Mouse (Mus musculus): ENCODE results near the gene Mcrip2. TPM values are rescaled to one million over a fixed set of nuclear protein-coding genes. Genes with fewer than 3 reads are reported as not detected.
A peak's percentile ranks its signal among the peaks of the same experiment; 100 is the strongest.

Mcrip2 gene
- polyA plus RNA-seq, 1 experiment from 2014 or later, result 8.0 TPM

- Histone ChIP-seq H3K4me3 (replicated peaks) (peak within 1 kb of the TSS; percentile 69), H3K36me3 (no peaks in the 10 kb centered on the region)
Observed at GRCm38 (mm10) chr17:25860832-25861703, 7.5 kb downstream of the Mcrip2 start, which contains the start of gene Wdr90. TSS of gene Wdr90 (minus strand) at chr17:25861501.

DNA sequence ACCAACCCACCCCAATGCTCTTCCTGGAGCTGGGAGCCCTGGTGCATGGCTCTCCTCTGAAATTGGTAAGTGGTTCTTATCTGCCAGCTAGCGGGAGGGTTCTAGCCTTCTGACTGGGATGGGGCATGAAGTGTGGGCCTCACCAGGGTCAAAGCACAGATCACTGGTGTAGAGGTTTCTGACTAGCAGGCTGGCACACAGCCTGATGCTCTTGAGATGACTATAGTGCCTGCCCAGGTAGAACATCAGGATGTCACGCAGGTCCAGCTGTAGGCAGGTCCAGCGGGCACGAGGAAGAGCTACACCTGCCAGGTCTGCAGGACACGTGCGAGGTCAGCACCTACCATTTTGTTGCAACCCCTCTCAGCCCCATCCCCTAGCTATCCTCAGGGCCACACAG is 8.3 kb downstream of the Mcrip2 start:
- Histone ChIP-seq H3K27me3 (no peaks in the 10 kb centered on the region), H3K4me1 (replicated peaks) (peaks cover 26% of the 10 kb centered on the region), H3K9ac (replicated peaks) (peak overlapping the region; percentile 88; the same call in 1 of the 2 replicates), H3K27ac (no peak overlapping the region), H3K4me2 (replicated peaks) (peak overlapping the region; percentile 90), H3K9me3 (no peaks in the 10 kb centered on the region), H3K36me3 (no peaks in the 10 kb centered on the region), H3K4me3 (replicated peaks) (peak overlapping the region; percentile 69; the same call in 1 of the 2 replicates)
- no peak for ATAC-seq
- 95% methylated on average over 6 of the region's 6 CpGs for WGBS

More at GRCm38 (mm10) chr17:25860832-25861703, 7.5 kb downstream of the Mcrip2 start, which contains the start of gene Wdr90:
- H3K4me1 ChIP-seq (replicated peaks), result peaks cover 26% of the 10 kb centered on the region
- WGBS, result 3% methylated on average over 65 of the region's 65 CpGs
- peak within 1 kb of the TSS; percentile 88 for H3K9ac ChIP-seq (replicated peaks)
- peak; percentile 98 for ATAC-seq
- no peaks in the 10 kb centered on the region for H3K27me3 ChIP-seq
- peak within 1 kb of the TSS; percentile 90 for H3K4me2 ChIP-seq (replicated peaks)
- H3K9me3 ChIP-seq, result no peaks in the 10 kb centered on the region
- H3K27ac ChIP-seq, result peak within 1 kb of the TSS; percentile 88

GRCm38 (mm10) chr17:25844396-25844901 is 24.1 kb downstream of the Mcrip2 start, which contains the start of gene Rhot2:
TSS of gene Rhot2 (minus strand) at chr17:25844851.
- under 1% methylated on average over 21 of the region's 21 CpGs for WGBS

GRCm38 (mm10) chr17:25843636-25844395 is 24.7 kb downstream of the Mcrip2 start:
- Histone ChIP-seq H3K4me3 (replicated peaks) (peak overlapping the region; percentile 92), H3K27ac (peak overlapping the region; percentile 52; the same call in 1 of the 2 replicates), H3K4me2 (replicated peaks) (peak overlapping the region; percentile 90), H3K36me3 (peaks cover 63% of the 10 kb centered on the region), H3K9me3 (no peaks in the 10 kb centered on the region), H3K9ac (replicated peaks) (peak overlapping the region; percentile 86), H3K27me3 (no peaks in the 10 kb centered on the region), H3K4me1 (replicated peaks) (peaks cover 20% of the 10 kb centered on the region)
- peak; percentile 53 for ATAC-seq
- 2% methylated on average over 38 of the region's 38 CpGs for WGBS

More at GRCm38 (mm10) chr17:25844396-25844901, 24.1 kb downstream of the Mcrip2 start, which contains the start of gene Rhot2:
- H3K36me3 ChIP-seq, result peaks cover 63% of the 10 kb centered on the region
- H3K4me2 ChIP-seq (replicated peaks), result peak within 1 kb of the TSS; percentile 90
- peak; percentile 96 for ATAC-seq
- peak within 1 kb of the TSS; percentile 52 for H3K27ac ChIP-seq
- H3K9ac ChIP-seq (replicated peaks), result peak within 1 kb of the TSS; percentile 86
- no peaks in the 10 kb centered on the region for H3K9me3 ChIP-seq
- peak within 1 kb of the TSS; percentile 92 for H3K4me3 ChIP-seq (replicated peaks)
- H3K4me1 ChIP-seq (replicated peaks), result peaks cover 20% of the 10 kb centered on the region
- H3K27me3 ChIP-seq, result no peaks in the 10 kb centered on the region

DNA sequence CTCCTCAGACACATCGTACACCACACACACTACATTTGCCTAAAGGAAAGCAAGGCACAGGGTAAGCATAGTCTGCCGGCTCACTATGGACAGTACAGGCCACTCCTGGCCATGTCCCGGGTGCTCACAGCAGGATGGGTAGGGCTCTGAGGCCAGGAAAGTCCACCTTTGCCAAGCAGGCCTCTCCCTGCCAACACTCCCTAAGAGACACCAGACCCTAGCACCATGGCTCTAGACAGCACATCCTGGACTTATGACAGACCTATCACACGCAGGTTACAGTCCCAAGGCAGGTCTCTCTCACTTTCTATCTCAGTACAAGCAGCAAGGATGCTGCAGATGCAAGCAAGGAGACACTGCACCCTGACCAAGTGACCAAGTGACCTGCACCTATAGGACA is 25.4 kb downstream of the Mcrip2 start:
- Histone ChIP-seq H3K4me2 (replicated peaks) (peak overlapping the region; percentile 90), H3K4me1 (replicated peaks) (peaks cover 24% of the 10 kb centered on the region), H3K27me3 (no peaks in the 10 kb centered on the region), H3K9ac (replicated peaks) (peak overlapping the region; percentile 86), H3K4me3 (replicated peaks) (peak overlapping the region; percentile 92), H3K36me3 (peaks cover 61% of the 10 kb centered on the region), H3K9me3 (no peaks in the 10 kb centered on the region), H3K27ac (no peak overlapping the region)
- WGBS, result 96% methylated on average over 4 of the region's 4 CpGs
- ATAC-seq, result no peak

DNA sequence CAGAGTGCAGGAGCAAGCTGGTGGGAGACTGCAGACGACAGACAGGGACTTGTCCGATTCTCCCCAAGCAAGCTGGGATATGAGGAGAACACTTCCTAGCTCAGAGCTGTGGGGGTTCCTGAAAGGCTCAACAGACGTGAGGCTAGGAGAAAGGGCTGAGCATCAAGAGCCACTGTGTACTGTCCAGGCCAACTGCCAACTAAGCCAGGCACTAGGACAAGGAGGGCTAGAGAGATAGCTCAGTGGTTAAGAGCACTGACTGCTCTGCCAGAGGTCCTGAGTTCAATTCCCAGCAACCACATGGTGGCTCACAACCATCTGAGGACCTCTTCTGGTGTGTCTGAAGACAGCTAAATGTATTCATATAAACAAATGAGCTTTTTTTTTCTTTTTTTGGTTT is 26.1 kb downstream of the Mcrip2 start:
- peaks cover 60% of the 10 kb centered on the region for H3K36me3 ChIP-seq
- WGBS, result 73% methylated on average over 3 of the region's 3 CpGs
- peaks cover 30% of the 10 kb centered on the region for H3K4me1 ChIP-seq (replicated peaks)
- H3K27me3 ChIP-seq, result no peaks in the 10 kb centered on the region
- no peak overlapping the region for H3K27ac ChIP-seq
- H3K4me3 ChIP-seq (replicated peaks), result no peak overlapping the region
- H3K9me3 ChIP-seq, result no peaks in the 10 kb centered on the region
- no peak overlapping the region for H3K4me2 ChIP-seq (replicated peaks)
- no peak for ATAC-seq
- no peak overlapping the region for H3K9ac ChIP-seq (replicated peaks)

GRCm38 (mm10) chr17:25841117-25841880 is 27.3 kb downstream of the Mcrip2 start, which contains the start of gene Gm20683:
TSS of gene Gm20683 (minus strand) at chr17:25841763.
- peaks cover 54% of the 10 kb centered on the region for H3K36me3 ChIP-seq
- peaks cover 42% of the 10 kb centered on the region for H3K4me1 ChIP-seq (replicated peaks)
- H3K27me3 ChIP-seq, result no peaks in the 10 kb centered on the region
- H3K9ac ChIP-seq (replicated peaks), result no peak within 1 kb of the TSS
- no peak for ATAC-seq
- no peak within 1 kb of the TSS for H3K4me3 ChIP-seq (replicated peaks)
- WGBS, result 95% methylated on average over 22 of the region's 22 CpGs
- no peak within 1 kb of the TSS for H3K4me2 ChIP-seq (replicated peaks)
- no peak within 1 kb of the TSS for H3K27ac ChIP-seq
- no peaks in the 10 kb centered on the region for H3K9me3 ChIP-seq

DNA sequence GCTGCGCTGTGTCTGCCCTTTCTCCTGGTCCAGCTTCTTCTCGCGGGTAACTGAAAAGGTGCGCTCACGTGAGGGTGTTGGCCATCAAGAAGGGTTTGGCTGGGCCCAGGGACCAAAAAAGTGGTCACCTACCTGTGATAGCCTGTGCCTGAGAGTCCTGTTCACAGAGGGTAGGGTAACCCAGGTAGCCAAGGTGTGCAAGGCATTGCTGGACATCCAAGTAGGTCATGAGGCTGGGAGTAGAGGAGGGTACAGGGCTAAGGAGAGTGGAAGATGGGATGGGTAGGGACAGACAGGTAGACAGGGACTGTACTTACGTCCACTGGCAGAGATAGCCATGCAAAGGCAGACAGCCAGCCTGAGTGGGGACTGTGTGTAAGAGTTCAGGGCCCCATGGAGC is 28.0 kb downstream of the Mcrip2 start:
- Histone ChIP-seq H3K4me1 (replicated peaks) (peaks cover 50% of the 10 kb centered on the region), H3K4me3 (replicated peaks) (no peak overlapping the region), H3K9me3 (no peaks in the 10 kb centered on the region), H3K36me3 (peaks cover 48% of the 10 kb centered on the region), H3K27ac (no peak overlapping the region), H3K9ac (replicated peaks) (no peak overlapping the region), H3K27me3 (no peaks in the 10 kb centered on the region), H3K4me2 (replicated peaks) (no peak overlapping the region)
- ATAC-seq, result no peak
- WGBS, result 97% methylated on average over 6 of the region's 6 CpGs

GRCm38 (mm10) chr17:25839455-25840235 is 28.9 kb downstream of the Mcrip2 start:
- 87% methylated on average over 14 of the region's 14 CpGs for WGBS
- Histone ChIP-seq H3K36me3 (peaks cover 55% of the 10 kb centered on the region), H3K27ac (no peak overlapping the region), H3K4me2 (replicated peaks) (no peak overlapping the region), H3K9ac (replicated peaks) (no peak overlapping the region), H3K27me3 (no peaks in the 10 kb centered on the region), H3K9me3 (no peaks in the 10 kb centered on the region), H3K4me1 (replicated peaks) (peaks cover 53% of the 10 kb centered on the region), H3K4me3 (replicated peaks) (no peak overlapping the region)
- ATAC-seq, result no peak

GRCm38 (mm10) chr17:25838904-25839303 is 29.7 kb downstream of the Mcrip2 start:
- Histone ChIP-seq H3K9me3 (no peaks in the 10 kb centered on the region), H3K27ac (no peak overlapping the region), H3K4me2 (replicated peaks) (no peak overlapping the region), H3K4me3 (replicated peaks) (no peak overlapping the region), H3K27me3 (no peaks in the 10 kb centered on the region), H3K4me1 (replicated peaks) (peaks cover 57% of the 10 kb centered on the region), H3K9ac (replicated peaks) (no peak overlapping the region), H3K36me3 (peaks cover 55% of the 10 kb centered on the region)
- WGBS, result 91% methylated on average over 4 of the region's 4 CpGs
- no peak for ATAC-seq
